Comparison of ENCODE assay signal across 13 mouse cellular contexts in genomic region chr14:122862623-122863022, GRCm38 (mm10). TPM values are rescaled to one million over a fixed set of nuclear protein-coding genes. Genes with fewer than 3 reads are reported as not detected.
DNase-seq lines count a peak whose midpoint lies in the region; ATAC-seq and TF ChIP-seq lines count a peak whose summit lies in the region.
"Had no signal": no experiment of that assay in that cellular context is flagged by ENCODE, and none has a peak within 500 bp of the region (broad histone marks: within the 10 kb centered on the region; RNA-seq: fewer than 3 reads in every experiment).

No protein-coding gene starts in this region.

- H3K27ac ChIP-seq in forebrain, embryonic 10.5 days, result 0 out of 2 replicates have a peak overlapping the region, but pooled peaks have one; percentile 6
- H3K27ac ChIP-seq in forebrain, postnatal 0 days (ENCODE audit: low read depth, low read length), result no peak overlapping the region
- H3K27ac ChIP-seq: embryonic facial prominence, embryonic 12.5 days; limb, embryonic 12.5 days had no signal

- WGBS in forebrain, embryonic 10.5 days, result 57% methylated on average over 4 of the region's 4 CpGs
- WGBS in forebrain, postnatal 0 days, result 11% methylated on average over 4 of the region's 4 CpGs

- no peak for ATAC-seq in forebrain, postnatal 0 days

- H3K27me3 ChIP-seq in forebrain, embryonic 10.5 days (ENCODE audit: poor library complexity, severe bottlenecking), result no peaks in the 10 kb centered on the region
- no peaks in the 10 kb centered on the region for H3K27me3 ChIP-seq in forebrain, postnatal 0 days (ENCODE audit: insufficient read depth, low read length)
- H3K27me3 ChIP-seq: embryonic facial prominence, embryonic 12.5 days; megakaryocyte, embryonic 14.5 days had no signal

- H3K9me3 ChIP-seq in forebrain, embryonic 10.5 days, result no peaks in the 10 kb centered on the region
- no peaks in the 10 kb centered on the region for H3K9me3 ChIP-seq in forebrain, postnatal 0 days (ENCODE audit: low read length)
- H3K9me3 ChIP-seq: embryonic facial prominence, embryonic 12.5 days; limb, embryonic 12.5 days had no signal

- DNase-seq in forebrain, embryonic 10.5 days (ENCODE audit: extremely low spot score, low spot score), result no peak
- DNase-seq in forebrain, postnatal 0 days, result no peak
- peak; percentile 54 for DNase-seq in left cerebral cortex, postnatal 4 days
- no peak for DNase-seq in left cerebral cortex, adult 18-20 months (ENCODE audit: low spot score in 2 of 2)
- peak; percentile 30 for DNase-seq in cerebellum, adult 9-11 months
- peak; percentile 28 to 43 for DNase-seq in heart, postnatal 10 days
- DNase-seq in adipocyte (ENCODE audit: low spot score), result no peak
- DNase-seq in left cerebral cortex, adult 9 months (ENCODE audit: low spot score in 2 of 2), result no peak
- DNase-seq: adrenal gland, adult 2 months; lung, adult 2 months had no signal

- H3K36me3 ChIP-seq in forebrain, embryonic 10.5 days (replicated peaks), result no peaks in the 10 kb centered on the region
- no peaks in the 10 kb centered on the region for H3K36me3 ChIP-seq in forebrain, postnatal 0 days (ENCODE audit: insufficient read depth)
- H3K36me3 ChIP-seq: embryonic facial prominence, embryonic 12.5 days; limb, embryonic 12.5 days had no signal

- H3K4me1 ChIP-seq in forebrain, embryonic 10.5 days, result peaks cover 8% of the 10 kb centered on the region
- no peaks in the 10 kb centered on the region for H3K4me1 ChIP-seq in forebrain, postnatal 0 days (ENCODE audit: insufficient read depth)
- H3K4me1 ChIP-seq: embryonic facial prominence, embryonic 12.5 days; megakaryocyte, embryonic 14.5 days had no signal

- H3K4me2 ChIP-seq in forebrain, postnatal 0 days (ENCODE audit: low read depth), result no peak overlapping the region
- H3K4me2 ChIP-seq: embryonic facial prominence, embryonic 12.5 days; limb, embryonic 12.5 days had no signal

- H3K9ac ChIP-seq in forebrain, postnatal 0 days, result no peak overlapping the region
- H3K9ac ChIP-seq: embryonic facial prominence, embryonic 12.5 days; limb, embryonic 12.5 days had no signal

- no peak overlapping the region for H3K4me3 ChIP-seq in forebrain, embryonic 10.5 days
- no peak overlapping the region for H3K4me3 ChIP-seq in forebrain, postnatal 0 days (ENCODE audit: low read depth, low read length)
- H3K4me3 ChIP-seq: embryonic facial prominence, embryonic 12.5 days; limb, embryonic 12.5 days; megakaryocyte, embryonic 14.5 days had no signal

- no peak for TF ChIP-seq CTCF in forebrain, postnatal 0 days (IDR thresholded peaks at IDR 0.05; ENCODE audit: low read depth)

- intact Hi-C loops in left cerebral cortex, postnatal 4 days (cut with DNase I), result no loop called here
- intact Hi-C loops in heart, postnatal 10 days (cut with DNase I), result no loop called here

RNA-seq across cellular contexts. Expression of gene Ggact, which starts 50.9 kb away (rescaled TPM):
- polyA plus RNA-seq in forebrain, embryonic 10.5 days (2016; fragmentation: Nextera tagmentation; extraction: Ambion mirVana), result 5.9 and 7.4 TPM in 2 replicates
- total RNA-seq in forebrain, postnatal 0 days (2014; rRNA removed), result 16.4 and 18.8 TPM in 2 replicates
- polyA plus RNA-seq in forebrain, postnatal 0 days (2015; fragmentation: Nextera tagmentation; extraction: Ambion mirVana), result 16.1 and 19.2 TPM in 2 replicates
- 10 to 100 TPM; 11.4 to 11.5 TPM for total RNA-seq in left cerebral cortex, postnatal 4 days (2021)
- 10 to 100 TPM; 36.7 to 40.9 TPM for total RNA-seq in left cerebral cortex, adult 18-20 months (2021)
- 10 to 100 TPM; 20.0 to 23.4 TPM for total RNA-seq in heart, postnatal 10 days (2021)

Comparison
In these comparisons a context has a peak if more than half of its experiments do, and no peak if none do; other contexts are left out.
1. DNase-seq: peak in left cerebral cortex, postnatal 4 days (single experiment), cerebellum, adult 9-11 months (single experiment) and heart, postnatal 10 days (2 of 2); none in forebrain, embryonic 10.5 days (single experiment), forebrain, postnatal 0 days (single experiment), left cerebral cortex, adult 18-20 months (0 of 2), adipocyte (single experiment) and left cerebral cortex, adult 9 months (0 of 2).